Mouse (Mus musculus) spleen, adult 2 months (tissue): ENCODE results near the gene Syngr3. TPM values are rescaled to one million over a fixed set of nuclear protein-coding genes. Genes with fewer than 3 reads are reported as not detected.

Experiments used
- DNase-seq, 2 experiments: peaks; one replicate each; pipeline versions ENCODE4 v3.0.0 to v3.0.0-alpha.2; 2012 to 2021; ENCODE audit warnings: low spot score in 2 of 2, low read depth in 1 of 2
- H3K27ac ChIP-seq: fragments of 200-500 bp; 2 replicates; pipeline ENCODE4 v1.5.1; 2012; ENCODE audit warnings: low read length, inconsistent platforms; ENCODE audit not compliant: insufficient read depth
- H3K27me3 ChIP-seq: fragments of 200-500 bp; 2 replicates; pipeline ENCODE4 v1.6.1; 2012; ENCODE audit warnings: mild to moderate bottlenecking, moderate library complexity, low read length, inconsistent platforms; ENCODE audit not compliant: control insufficient read depth, insufficient read depth
- H3K36me3 ChIP-seq: fragments of 200-500 bp; 2 replicates; pipeline ENCODE4 v1.6.1; 2012; ENCODE audit warnings: mild to moderate bottlenecking, low read length, inconsistent platforms; ENCODE audit not compliant: control insufficient read depth, insufficient read depth
- H3K4me1 ChIP-seq: fragments of 200-500 bp; 2 replicates; pipeline ENCODE4 v1.6.1; 2011; ENCODE audit warnings: inconsistent platforms; ENCODE audit not compliant: control insufficient read depth, insufficient read depth, insufficient read length
- H3K4me3 ChIP-seq: fragments of 200-500 bp; 2 replicates; pipeline ENCODE4 v1.5.1; 2011; ENCODE audit warnings: mild to moderate bottlenecking, inconsistent platforms; ENCODE audit not compliant: insufficient read depth, insufficient read length; ENCODE audit errors: extremely low read depth
- CTCF ChIP-seq: fragments of 200-500 bp; IDR thresholded peaks from 2 replicates; pipeline ENCODE4 v1.5.1; 2011; ENCODE audit warnings: mild to moderate bottlenecking, inconsistent platforms; ENCODE audit not compliant: insufficient read depth, insufficient read length, insufficient replicate concordance; ENCODE audit errors: extremely low read depth
- POLR2A ChIP-seq: fragments of 200-500 bp; IDR thresholded peaks from 2 replicates; pipeline ENCODE4 v1.6.1; 2011; ENCODE audit warnings: low read depth, low read length, inconsistent platforms
- WGBS: fragments of 180-500 bp; shearing (Covaris S2); methylation state at CpG from one replicate; pipeline ENCODE4 v1.1.7; 2018; 5-methylcytosine and 5-hydroxymethylcytosine counted together
- polyA plus RNA-seq: library from polyadenylated mRNA; depleted of rRNA; stranded (reverse); fragments of >200 nt; gene quantifications from 2 replicates; pipeline ENCODE4 v1.2.3, GENCODE M21; 2012

Gene Syngr3
- polyA plus RNA-seq, 1 experiment: 0.23 TPM

- H3K27me3 ChIP-seq: no peaks in the 10 kb centered on the region
- H3K36me3 ChIP-seq: peaks cover 15% of the 10 kb centered on the region
- no peak overlapping the region for H3K4me3 ChIP-seq
- WGBS: 47% methylated on average over 5 of the region's 5 CpGs
- DNase-seq: no peak
- H3K4me1 ChIP-seq: no peaks in the 10 kb centered on the region; the same call in none of the 2 replicates
- no peak overlapping the region for H3K27ac ChIP-seq
- TF ChIP-seq POLR2A: no peak
- no peak for TF ChIP-seq CTCF
These were observed 8.2 kb upstream of the Syngr3 start for GRCm38 (mm10) chr17:24697985-24698384.

GRCm38 (mm10) chr17:24696011-24696697 is 6.4 kb upstream of the Syngr3 start, which contains the start of the genes Gfer and Noxo1:
Gfer (minus strand) TSS chr17:24696156.
Noxo1 (plus strand) TSS chr17:24696234.
- peaks cover 2% of the 10 kb centered on the region; the same call in 1 of the 2 replicates for H3K36me3 ChIP-seq
- TF ChIP-seq CTCF (peak; percentile 25; the same call in 1 of the 2 replicates), POLR2A (no peak; the same call in 1 of the 2 replicates)
- DNase-seq: peak; percentile 41 to 82
- no peaks in the 10 kb centered on the region; the same call in none of the 2 replicates for H3K4me1 ChIP-seq
- peak within 1 kb of the TSS; percentile 75 for H3K27ac ChIP-seq
- under 1% methylated on average over 71 of the region's 76 CpGs for WGBS
- H3K4me3 ChIP-seq: peak within 1 kb of the TSS; percentile 95
- no peaks in the 10 kb centered on the region for H3K27me3 ChIP-seq

- WGBS: 19% methylated on average over 51 of the region's 51 CpGs
- H3K27ac ChIP-seq: peak overlapping the region; percentile 60
- DNase-seq: no peak
- no peaks in the 10 kb centered on the region; the same call in none of the 2 replicates for H3K4me1 ChIP-seq
- H3K27me3 ChIP-seq: peaks cover 2% of the 10 kb centered on the region; the same call in 1 of the 2 replicates
- peak overlapping the region; percentile 95 for H3K4me3 ChIP-seq
- no peaks in the 10 kb centered on the region for H3K36me3 ChIP-seq
- no peak for TF ChIP-seq POLR2A
- TF ChIP-seq CTCF: no peak
These were observed 5.7 kb upstream of the Syngr3 start for GRCm38 (mm10) chr17:24695326-24696010.

DNA sequence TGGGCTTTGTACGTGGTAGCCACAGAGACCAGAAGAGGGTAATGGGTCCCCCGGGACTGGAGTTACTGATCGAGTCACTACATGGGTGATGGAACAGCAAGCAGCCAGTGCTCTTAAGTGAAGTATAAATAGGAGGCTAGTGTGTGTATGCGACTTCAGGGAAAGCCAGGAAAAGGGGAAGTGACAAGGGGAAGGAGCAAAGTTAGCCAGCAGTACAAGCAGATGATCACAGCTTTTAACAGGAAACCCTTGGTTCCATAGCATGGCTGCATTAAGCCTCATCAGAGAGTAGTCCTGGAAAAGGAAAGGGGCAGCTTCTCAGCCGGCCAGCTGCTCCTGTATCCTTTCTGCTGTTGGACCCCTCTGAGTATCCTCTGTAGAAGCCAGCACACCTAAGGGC is 2.6 kb upstream of the Syngr3 start:
- Histone ChIP-seq H3K4me3 (no peak overlapping the region), H3K27ac (no peak overlapping the region), H3K27me3 (peaks cover 16% of the 10 kb centered on the region), H3K36me3 (no peaks in the 10 kb centered on the region), H3K4me1 (peaks cover 12% of the 10 kb centered on the region)
- no peak for DNase-seq
- no peak for TF ChIP-seq CTCF
- no peak for TF ChIP-seq POLR2A
- WGBS: 56% methylated on average over 5 of the region's 5 CpGs

GRCm38 (mm10) chr17:24687599-24687998 is 2.2 kb downstream of the Syngr3 start:
- DNase-seq: no peak
- Histone ChIP-seq H3K4me1 (peaks cover 17% of the 10 kb centered on the region), H3K27ac (no peak overlapping the region), H3K27me3 (peaks cover 16% of the 10 kb centered on the region), H3K4me3 (peak overlapping the region; percentile 65), H3K36me3 (no peaks in the 10 kb centered on the region)
- 21% methylated on average over 23 of the region's 23 CpGs for WGBS
- TF ChIP-seq POLR2A (no peak), CTCF (no peak)

- Histone ChIP-seq H3K4me1 (peaks cover 17% of the 10 kb centered on the region), H3K4me3 (peak overlapping the region; percentile 65), H3K27ac (no peak overlapping the region), H3K27me3 (peaks cover 16% of the 10 kb centered on the region), H3K36me3 (no peaks in the 10 kb centered on the region)
- under 1% methylated on average over 25 of the region's 25 CpGs for WGBS
- DNase-seq: peak in 1 of 2 experiments; percentile 42
- TF ChIP-seq POLR2A: no peak
- TF ChIP-seq CTCF: no peak
These were observed 2.6 kb downstream of the Syngr3 start for GRCm38 (mm10) chr17:24687146-24687595.
